Mouse (Mus musculus) hindbrain, embryonic 14.5 days (tissue): ENCODE data around the gene S100a3. TPM values are rescaled to one million over a fixed set of nuclear protein-coding genes. Genes with fewer than 3 reads are reported as not detected.

Experiments used
- ATAC-seq: fragments of 200-750 bp; cut with Nextera tagmentation; 2 replicates; pipeline ENCODE4 v1.8.0; 2017; ENCODE audit warnings: moderate number of reproducible peaks, mild to moderate bottlenecking, moderate TSS enrichment, moderate library complexity; ENCODE audit not compliant: low FRiP score
- DNase-seq: peaks from one replicate; pipeline ENCODE4 v3.0.0-alpha.2; 2015; ENCODE audit warnings: low spot score
- H3K27ac ChIP-seq: fragments of 300-500 bp; sonication (generic); 2 replicates; pipeline ENCODE4 v1.5.1; 2014; ENCODE audit warnings: mild to moderate bottlenecking, moderate library complexity
- H3K27me3 ChIP-seq: fragments of 300-500 bp; sonication (generic); 2 replicates; pipeline ENCODE4 v1.6.1; 2014; ENCODE audit warnings: mild to moderate bottlenecking, low read length, mixed read lengths; ENCODE audit not compliant: control insufficient read depth, insufficient read depth
- H3K36me3 ChIP-seq: fragments of 300-500 bp; sonication (generic); replicated peaks from 2 replicates; pipeline ENCODE4 v1.6.1; 2014; ENCODE audit not compliant: control insufficient read depth, insufficient read depth
- H3K4me1 ChIP-seq: fragments of 300-500 bp; sonication (generic); replicated peaks from 2 replicates; pipeline ENCODE4 v1.6.1; 2014; ENCODE audit warnings: antibody characterized with exemption, low read length, mixed read lengths; ENCODE audit not compliant: control insufficient read depth, insufficient read depth
- H3K4me2 ChIP-seq: fragments of 300-500 bp; sonication (generic); replicated peaks from 2 replicates; pipeline ENCODE4 v1.6.1; 2014; ENCODE audit warnings: mild to moderate bottlenecking, moderate library complexity
- H3K4me3 ChIP-seq: fragments of 300-500 bp; sonication (generic); replicated peaks from 2 replicates; pipeline ENCODE4 v1.5.1; 2014; ENCODE audit warnings: mild to moderate bottlenecking, low read length
- H3K9ac ChIP-seq: fragments of 300-500 bp; sonication (generic); 2 replicates; pipeline ENCODE4 v1.6.1; 2014
- H3K9me3 ChIP-seq: fragments of 300-500 bp; sonication (generic); 2 replicates; pipeline ENCODE4 v1.6.1; 2016; ENCODE audit warnings: low read length; ENCODE audit not compliant: control insufficient read depth
- WGBS: fragments of 180-500 bp; shearing (Covaris S2); extraction: QIAGEN DNeasy Blood & Tissue Kit; methylation state at CpG from one replicate; pipeline ENCODE4 v1.1.7; 2014; 5-methylcytosine and 5-hydroxymethylcytosine counted together
- polyA plus RNA-seq: library from polyadenylated mRNA; unstranded; fragments of >200 nt; fragmentation: Nextera tagmentation; extraction: Ambion mirVana; gene quantifications from 2 replicates; pipeline ENCODE4 v1.2.1, GENCODE M21; 2014

S100a3 gene
- polyA plus RNA-seq, 1 experiment from 2014 or later = 2.4 TPM

DNA sequence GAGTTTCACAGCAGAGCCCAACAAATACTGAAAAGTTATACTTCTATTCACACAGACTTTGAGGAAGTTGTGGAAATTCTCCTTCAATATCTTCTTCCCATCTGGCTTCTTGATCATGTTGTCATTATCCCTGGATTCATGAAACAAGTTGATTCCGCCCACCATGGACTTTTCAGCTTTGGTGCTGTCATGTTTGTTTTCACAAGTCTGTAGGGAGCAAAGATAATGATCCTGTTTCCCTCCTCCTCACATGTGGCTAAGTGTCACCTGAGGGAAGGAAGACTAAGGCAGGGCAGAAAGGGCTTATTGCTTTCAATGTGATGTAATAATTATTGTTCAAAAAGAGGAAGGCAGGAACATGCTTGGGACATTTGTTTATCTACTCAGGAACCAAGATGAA, 86.9 kb downstream of the S100a3 start:
- H3K36me3 ChIP-seq = no peaks in the 10 kb centered on the region
- no peak overlapping the region for H3K27ac ChIP-seq
- no peak overlapping the region for H3K4me2 ChIP-seq
- no peaks in the 10 kb centered on the region for H3K4me1 ChIP-seq
- 95% methylated on average over 1 of the region's 1 CpGs for WGBS
- H3K4me3 ChIP-seq = no peak overlapping the region
- H3K9me3 ChIP-seq = no peaks in the 10 kb centered on the region
- DNase-seq (no peak), ATAC-seq (no peak)
- H3K27me3 ChIP-seq = no peaks in the 10 kb centered on the region
- no peak overlapping the region for H3K9ac ChIP-seq

DNA sequence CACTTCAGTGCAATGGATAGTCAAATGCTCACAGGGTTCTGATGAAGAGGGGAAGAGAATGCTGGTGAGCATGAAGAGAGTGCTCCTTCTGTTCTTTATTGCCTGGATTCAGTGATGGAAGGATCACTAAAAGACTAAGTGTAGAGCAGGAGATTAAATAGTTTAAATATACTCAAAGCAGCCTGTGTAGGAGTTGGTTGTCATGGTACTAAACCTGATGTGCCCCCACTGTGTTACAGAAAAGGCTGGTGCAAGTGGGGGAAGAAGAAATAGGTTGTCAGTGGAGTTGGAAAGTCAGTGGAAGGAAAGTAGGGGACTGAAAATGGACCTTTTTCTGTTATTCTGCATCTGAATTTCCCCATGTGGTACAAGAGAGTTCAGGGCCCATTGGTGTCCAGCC, 88.6 kb downstream of the S100a3 start:
- ATAC-seq (no peak), DNase-seq (no peak)
- Histone ChIP-seq H3K4me2 (no peak overlapping the region), H3K4me1 (no peaks in the 10 kb centered on the region), H3K27me3 (no peaks in the 10 kb centered on the region), H3K4me3 (no peak overlapping the region), H3K36me3 (no peaks in the 10 kb centered on the region), H3K27ac (no peak overlapping the region), H3K9me3 (no peaks in the 10 kb centered on the region), H3K9ac (no peak overlapping the region)

DNA sequence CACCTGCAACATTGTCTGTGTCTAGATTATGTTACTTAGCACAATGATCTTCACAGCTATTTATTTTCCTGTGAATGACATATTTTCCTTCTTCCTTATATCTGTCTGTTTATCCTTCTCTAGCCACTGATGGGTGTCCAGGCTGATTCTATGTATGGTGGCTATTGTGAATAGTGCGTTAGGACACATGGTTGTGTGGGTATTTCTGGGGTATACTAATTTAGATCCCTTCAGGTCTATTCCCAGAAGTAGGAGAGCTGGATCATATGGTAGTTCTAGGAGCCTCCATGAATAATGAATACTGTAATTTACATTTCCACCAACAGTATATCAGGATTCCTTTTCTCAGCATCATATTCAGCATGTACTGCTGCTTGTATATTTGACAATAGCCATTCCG, 89.5 kb downstream of the S100a3 start:
- no peak overlapping the region for H3K4me3 ChIP-seq
- ATAC-seq (no peak), DNase-seq (no peak)
- no peaks in the 10 kb centered on the region for H3K27me3 ChIP-seq
- no peaks in the 10 kb centered on the region for H3K9me3 ChIP-seq
- H3K36me3 ChIP-seq = no peaks in the 10 kb centered on the region
- H3K4me2 ChIP-seq = no peak overlapping the region
- H3K27ac ChIP-seq = no peak overlapping the region
- H3K9ac ChIP-seq = no peak overlapping the region
- no peaks in the 10 kb centered on the region for H3K4me1 ChIP-seq
- 82% methylated on average over 2 of the region's 2 CpGs for WGBS

Other genes with a start within 250 kb of the S100a3 start
- 24.1 and 24.8 TPM in 2 replicates for gene Slc27a3, start 170.6 kb upstream of the S100a3 start, polyA plus RNA-seq
- gene Ints3, start 127.0 kb upstream of the S100a3 start, polyA plus RNA-seq = 32.2 and 36.0 TPM in 2 replicates
- gene Npr1, start 94.7 kb upstream of the S100a3 start, polyA plus RNA-seq = 2.8 and 4.0 TPM in 2 replicates
- 228 and 235 TPM in 2 replicates for gene Ilf2, start 84.5 kb upstream of the S100a3 start, polyA plus RNA-seq
- gene Snapin, start 69.5 kb upstream of the S100a3 start, polyA plus RNA-seq = 86.8 and 94.0 TPM in 2 replicates
- 122 and 126 TPM in 2 replicates for gene Chtop, start 51.1 kb upstream of the S100a3 start, polyA plus RNA-seq
- gene S100a1, start 46.2 kb upstream of the S100a3 start, polyA plus RNA-seq = 19.8 TPM in 2 replicates
- 11.9 TPM in 2 replicates for gene S100a13, start 46.1 kb upstream of the S100a3 start, polyA plus RNA-seq
- gene S100a14, start 33.7 kb upstream of the S100a3 start, polyA plus RNA-seq = not detected in 2 replicates
- gene S100a16, start 23.3 kb upstream of the S100a3 start, polyA plus RNA-seq = 37.8 and 40.3 TPM in 2 replicates
- not detected in 2 replicates for gene S100a2, start 29.7 kb downstream of the S100a3 start, polyA plus RNA-seq
- not detected in 2 replicates for gene Gm42674, start 41.3 kb downstream of the S100a3 start, polyA plus RNA-seq
- 1.2 and 1.6 TPM in 2 replicates for gene S100a4, start 43.2 kb downstream of the S100a3 start, polyA plus RNA-seq
- gene S100a5, start 47.9 kb downstream of the S100a3 start, polyA plus RNA-seq = not detected in 2 replicates
- gene S100a6, start 52.3 kb downstream of the S100a3 start, polyA plus RNA-seq = 35.0 and 46.9 TPM in 2 replicates
- not detected in 2 replicates for gene S100a7a, start 93.4 kb downstream of the S100a3 start, polyA plus RNA-seq
- 7.9 and 10.6 TPM in 2 replicates for gene S100a8, start 108.4 kb downstream of the S100a3 start, polyA plus RNA-seq
- gene S100a9, start 135.1 kb downstream of the S100a3 start, polyA plus RNA-seq = 8.2 and 8.4 TPM in 2 replicates
- not detected in 2 replicates for gene Pglyrp4, start 166.3 kb downstream of the S100a3 start, polyA plus RNA-seq
- not detected in 2 replicates for gene Gm5849, start 217.3 kb downstream of the S100a3 start, polyA plus RNA-seq